In the genomic region with DNA sequence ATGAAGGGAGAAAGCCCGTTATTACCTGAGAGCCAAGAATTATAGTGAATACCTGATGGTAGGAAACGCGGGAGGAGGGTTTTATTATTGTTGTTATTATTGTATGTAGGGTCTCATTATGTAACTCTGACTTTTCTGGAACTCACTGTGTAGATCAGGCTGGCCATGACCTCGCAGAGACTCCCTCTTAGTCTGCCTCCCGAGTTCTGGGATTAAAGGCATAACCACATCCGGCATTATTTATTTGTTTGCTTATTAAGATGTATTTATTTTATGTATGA, we compare ENCODE assay signal across 8 mouse cellular contexts. TPM values are rescaled to one million over a fixed set of nuclear protein-coding genes. Genes with fewer than 3 reads are reported as not detected.
DNase-seq lines count a peak whose midpoint lies in the region; ATAC-seq and TF ChIP-seq lines count a peak whose summit lies in the region.

No protein-coding gene starts in this region.

- no peaks in the 10 kb centered on the region for H3K9me3 ChIP-seq in embryonic facial prominence, embryonic 15.5 days (replicated peaks)
- no peaks in the 10 kb centered on the region for H3K9me3 ChIP-seq in intestine, postnatal 0 days (ENCODE audit: control insufficient read depth)
- H3K9me3 ChIP-seq in neural tube, embryonic 12.5 days, result no peaks in the 10 kb centered on the region

- DNase-seq in left cerebral cortex, adult 2 months (ENCODE audit: extremely low spot score in 1 of 2, low spot score in 2 of 2), result no peak
- no peak for DNase-seq in left cerebral cortex, adult 8-10 months (ENCODE audit: low spot score in 2 of 2)
- no peak for DNase-seq in retina, embryonic 14.5 days (ENCODE audit: low spot score)
- DNase-seq in embryo, embryonic 10.5 days (ENCODE audit: low spot score), result no peak
- no peak for DNase-seq in cerebellum, adult 9-11 months

- 44% methylated on average over 6 of the region's 6 CpGs for WGBS in embryonic facial prominence, embryonic 15.5 days
- WGBS in intestine, postnatal 0 days, result 33% methylated on average over 6 of the region's 6 CpGs
- WGBS in neural tube, embryonic 12.5 days, result 47% methylated on average over 6 of the region's 6 CpGs

- H3K4me3 ChIP-seq in left cerebral cortex, adult 2 months, result peak overlapping the region; percentile 35
- H3K4me3 ChIP-seq in embryonic facial prominence, embryonic 15.5 days (replicated peaks), result peak overlapping the region; percentile 65
- H3K4me3 ChIP-seq in intestine, postnatal 0 days (ENCODE audit: low read depth, low read length), result peak overlapping the region; percentile 9; the same call in 1 of the 2 replicates
- H3K4me3 ChIP-seq in neural tube, embryonic 12.5 days, result no peak overlapping the region

- peaks cover 21% of the 10 kb centered on the region for H3K36me3 ChIP-seq in embryonic facial prominence, embryonic 15.5 days
- peaks cover 12% of the 10 kb centered on the region for H3K36me3 ChIP-seq in intestine, postnatal 0 days (ENCODE audit: control insufficient read depth, insufficient read depth)
- H3K36me3 ChIP-seq in neural tube, embryonic 12.5 days, result peaks cover 21% of the 10 kb centered on the region

- peak overlapping the region; percentile 58 for H3K4me2 ChIP-seq in embryonic facial prominence, embryonic 15.5 days (replicated peaks)
- peak overlapping the region; percentile 48; the same call in 1 of the 2 replicates for H3K4me2 ChIP-seq in intestine, postnatal 0 days (replicated peaks; ENCODE audit: low read depth)
- H3K4me2 ChIP-seq in neural tube, embryonic 12.5 days (replicated peaks), result peak overlapping the region; percentile 82

- no peak for TF ChIP-seq CTCF in left cerebral cortex, adult 2 months (IDR thresholded peaks at IDR 0.05)
- no peak for TF ChIP-seq CTCF in intestine, postnatal 0 days (IDR thresholded peaks at IDR 0.05; ENCODE audit: low read depth)

- intact Hi-C loops in left cerebral cortex, adult 2 months (cut with DNase I), result loop anchor here (1.0 to 10.0 kb wide), 5 partner anchors 27 to 306 kb away; partner anchors contain the start of gene Tob1

- peaks cover 6% of the 10 kb centered on the region for H3K4me1 ChIP-seq in embryonic facial prominence, embryonic 15.5 days
- H3K4me1 ChIP-seq in intestine, postnatal 0 days (replicated peaks; ENCODE audit: control insufficient read depth, insufficient read depth, low read length), result no peaks in the 10 kb centered on the region
- H3K4me1 ChIP-seq in neural tube, embryonic 12.5 days, result peaks cover 12% of the 10 kb centered on the region; the same call in 1 of the 2 replicates

- H3K9ac ChIP-seq in embryonic facial prominence, embryonic 15.5 days, result no peak overlapping the region
- H3K9ac ChIP-seq in intestine, postnatal 0 days (ENCODE audit: low read depth, low read length), result no peak overlapping the region
- no peak overlapping the region for H3K9ac ChIP-seq in neural tube, embryonic 12.5 days

- peak overlapping the region; percentile 94 for H3K27ac ChIP-seq in left cerebral cortex, adult 2 months
- H3K27ac ChIP-seq in embryonic facial prominence, embryonic 15.5 days (replicated peaks), result peak overlapping the region; percentile 28; the same call in 1 of the 2 replicates
- no peak overlapping the region for H3K27ac ChIP-seq in intestine, postnatal 0 days (ENCODE audit: low read depth, low read length)
- H3K27ac ChIP-seq in neural tube, embryonic 12.5 days, result no peak overlapping the region

- H3K27me3 ChIP-seq in embryonic facial prominence, embryonic 15.5 days, result no peaks in the 10 kb centered on the region
- H3K27me3 ChIP-seq in intestine, postnatal 0 days (replicated peaks; ENCODE audit: control insufficient read depth, insufficient read depth, low read length), result no peaks in the 10 kb centered on the region
- no peaks in the 10 kb centered on the region; the same call in 1 of the 2 replicates for H3K27me3 ChIP-seq in neural tube, embryonic 12.5 days (replicated peaks)

- ATAC-seq in embryonic facial prominence, embryonic 15.5 days (ENCODE audit: insufficient number of reproducible peaks, low FRiP score, low TSS enrichment, low read depth), result no peak
- ATAC-seq in intestine, postnatal 0 days, result no peak
- peak; percentile 12; the same call in 1 of the 2 replicates for ATAC-seq in neural tube, embryonic 12.5 days (ENCODE audit: low FRiP score, low read depth)

RNA-seq across cellular contexts. Expression of gene Nme1, which starts 0.5 kb away (rescaled TPM):
- 100 to 1,000 TPM; 104 to 111 TPM for total RNA-seq in left cerebral cortex, adult 2 months (2021)
- total RNA-seq in left cerebral cortex, adult 8-10 months (2022), result 100 to 1,000 TPM in 1 of 4 experiments, 10 to 100 TPM in 3; 87.0 to 108 (median 92.1) TPM
- polyA plus RNA-seq in embryonic facial prominence, embryonic 15.5 days (2015; fragmentation: Nextera tagmentation; extraction: Ambion mirVana), result 107 and 127 TPM in 2 replicates
- 132 and 146 TPM in 2 replicates for polyA plus RNA-seq in intestine, postnatal 0 days (2015; fragmentation: Nextera tagmentation; extraction: Ambion mirVana)
- 269 and 277 TPM in 2 replicates for polyA plus RNA-seq in neural tube, embryonic 12.5 days (2016; fragmentation: Nextera tagmentation; extraction: Ambion mirVana)

RNA-seq across cellular contexts. Expression of gene Gm20390, which starts 0.7 kb away (rescaled TPM):
- 10 to 100 TPM; 85.3 to 97.9 TPM for total RNA-seq in left cerebral cortex, adult 2 months (2021)
- 100 to 1,000 TPM in 3 of 4 experiments, 10 to 100 TPM in 1; 98.4 to 117 (median 112) TPM for total RNA-seq in left cerebral cortex, adult 8-10 months (2022)
- polyA plus RNA-seq in embryonic facial prominence, embryonic 15.5 days (2015; fragmentation: Nextera tagmentation; extraction: Ambion mirVana), result 322 TPM in 2 replicates
- 228 and 239 TPM in 2 replicates for polyA plus RNA-seq in intestine, postnatal 0 days (2015; fragmentation: Nextera tagmentation; extraction: Ambion mirVana)
- 346 and 367 TPM in 2 replicates for polyA plus RNA-seq in neural tube, embryonic 12.5 days (2016; fragmentation: Nextera tagmentation; extraction: Ambion mirVana)

RNA-seq across cellular contexts. Expression of gene Nme2, which starts 12.7 kb away (rescaled TPM):
- total RNA-seq in left cerebral cortex, adult 2 months (2021), result 10 to 100 TPM; 72.6 to 83.4 TPM
- 10 to 100 TPM; 67.9 to 99.0 (median 86.3) TPM for total RNA-seq in left cerebral cortex, adult 8-10 months (2022)
- 297 and 323 TPM in 2 replicates for polyA plus RNA-seq in embryonic facial prominence, embryonic 15.5 days (2015; fragmentation: Nextera tagmentation; extraction: Ambion mirVana)
- 370 and 400 TPM in 2 replicates for polyA plus RNA-seq in intestine, postnatal 0 days (2015; fragmentation: Nextera tagmentation; extraction: Ambion mirVana)
- polyA plus RNA-seq in neural tube, embryonic 12.5 days (2016; fragmentation: Nextera tagmentation; extraction: Ambion mirVana), result 87.0 and 110 TPM in 2 replicates

RNA-seq across cellular contexts. Expression of gene Spag9, which starts 27.1 kb away (rescaled TPM):
- total RNA-seq in left cerebral cortex, adult 2 months (2021), result 100 to 1,000 TPM; 289 to 291 TPM
- total RNA-seq in left cerebral cortex, adult 8-10 months (2022), result 100 to 1,000 TPM; 247 to 289 (median 277) TPM
- polyA plus RNA-seq in embryonic facial prominence, embryonic 15.5 days (2015; fragmentation: Nextera tagmentation; extraction: Ambion mirVana), result 43.4 and 51.5 TPM in 2 replicates
- polyA plus RNA-seq in intestine, postnatal 0 days (2015; fragmentation: Nextera tagmentation; extraction: Ambion mirVana), result 64.1 and 72.3 TPM in 2 replicates
- polyA plus RNA-seq in neural tube, embryonic 12.5 days (2016; fragmentation: Nextera tagmentation; extraction: Ambion mirVana), result 96.2 and 100 TPM in 2 replicates

Comparison
In these comparisons a context has a peak if more than half of its experiments do, and no peak if none do; other contexts are left out.
1. H3K27ac ChIP-seq: peak in left cerebral cortex, adult 2 months (single experiment) and embryonic facial prominence, embryonic 15.5 days (single experiment); none in intestine, postnatal 0 days (single experiment) and neural tube, embryonic 12.5 days (single experiment).
2. Peak in every context shown above with its lines, with median percentiles within 50 percentile points of each other: H3K4me2 ChIP-seq.